Mouse (Mus musculus) lung, postnatal 0 days (tissue): ENCODE data around the gene 1190007I07Rik.

Experiments
- CTCF ChIP-seq: IDR thresholded peaks from 2 replicates; pipeline ENCODE4 v1.5.1; 2016; ENCODE audit warnings: antibody characterized with exemption, mild to moderate bottlenecking
- EP300 ChIP-seq: IDR thresholded peaks from 2 replicates; pipeline ENCODE4 v1.6.1; 2016; ENCODE audit warnings: antibody characterized with exemption, mild to moderate bottlenecking, control low read depth

DNA sequence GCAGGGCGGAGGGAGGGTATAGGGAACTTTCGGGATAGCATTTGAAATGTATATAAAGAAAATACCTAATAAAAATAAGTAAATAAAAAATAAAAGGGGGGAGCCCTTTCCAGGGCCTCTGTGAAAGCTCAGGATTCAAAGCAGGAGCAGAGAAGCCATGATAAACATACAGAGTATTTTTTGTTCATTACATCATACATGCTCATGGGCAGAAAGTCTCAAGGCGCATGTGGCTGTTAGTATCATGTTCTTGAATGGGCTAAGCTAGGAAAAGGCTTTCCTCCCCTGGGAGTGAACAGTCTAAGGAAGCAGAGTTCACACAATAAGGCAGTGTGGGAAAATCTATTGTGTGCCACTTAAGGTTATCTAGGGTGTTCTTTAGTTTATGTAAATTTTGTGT lies 13.3 kb upstream of the 1190007I07Rik start:
- no peak for TF ChIP-seq CTCF
- no peak for TF ChIP-seq EP300
